Mouse (Mus musculus) forebrain, embryonic 13.5 days (tissue): ENCODE results near the gene Trio. TPM values are rescaled to one million over a fixed set of nuclear protein-coding genes. Genes with fewer than 3 reads are reported as not detected.

ENCODE experiments used
- ATAC-seq: fragments of 200-750 bp; cut with Nextera tagmentation; 2 replicates; pipeline ENCODE4 v1.8.0; 2017
- H3K27ac ChIP-seq: fragments of 300-500 bp; sonication (generic); 2 replicates; pipeline ENCODE4 v1.5.1; 2015; ENCODE audit warnings: inconsistent platforms, mild to moderate bottlenecking, moderate library complexity
- H3K27me3 ChIP-seq: fragments of 300-500 bp; sonication (generic); 2 replicates; pipeline ENCODE4 v1.6.1; 2015; ENCODE audit warnings: mild to moderate bottlenecking, inconsistent platforms
- H3K36me3 ChIP-seq: fragments of 300-500 bp; sonication (generic); 2 replicates; pipeline ENCODE4 v1.6.1; 2015; ENCODE audit warnings: mild to moderate bottlenecking, inconsistent platforms; ENCODE audit not compliant: poor library complexity, severe bottlenecking
- H3K4me1 ChIP-seq: fragments of 300-500 bp; sonication (generic); 2 replicates; pipeline ENCODE4 v1.6.1; 2015; ENCODE audit warnings: inconsistent platforms
- H3K4me2 ChIP-seq: fragments of 300-500 bp; sonication (generic); 2 replicates; pipeline ENCODE4 v1.6.1; 2015; ENCODE audit warnings: inconsistent platforms, mild to moderate bottlenecking, moderate library complexity
- H3K4me3 ChIP-seq: fragments of 300-500 bp; sonication (generic); 2 replicates; pipeline ENCODE4 v1.5.1; 2015; ENCODE audit warnings: mild to moderate bottlenecking, inconsistent platforms
- H3K9ac ChIP-seq: fragments of 300-500 bp; sonication (generic); 2 replicates; pipeline ENCODE4 v1.6.1; 2015; ENCODE audit warnings: mild to moderate bottlenecking, inconsistent platforms
- H3K9me3 ChIP-seq: fragments of 300-500 bp; sonication (generic); replicated peaks from 2 replicates; pipeline ENCODE4 v1.6.1; 2016; ENCODE audit warnings: inconsistent platforms
- WGBS: fragments of 180-500 bp; shearing (Covaris S2); methylation state at CpG from one replicate; pipeline ENCODE4 v1.1.7; 2015; 5-methylcytosine and 5-hydroxymethylcytosine counted together
- polyA plus RNA-seq: library from polyadenylated mRNA; unstranded; fragments of >200 nt; fragmentation: Nextera tagmentation; extraction: Ambion mirVana; gene quantifications from 2 replicates; pipeline ENCODE4 v1.2.1, GENCODE M21; 2015

Gene Trio
- polyA plus RNA-seq, 1 experiment from 2014 or later, result 36.0 TPM

DNA sequence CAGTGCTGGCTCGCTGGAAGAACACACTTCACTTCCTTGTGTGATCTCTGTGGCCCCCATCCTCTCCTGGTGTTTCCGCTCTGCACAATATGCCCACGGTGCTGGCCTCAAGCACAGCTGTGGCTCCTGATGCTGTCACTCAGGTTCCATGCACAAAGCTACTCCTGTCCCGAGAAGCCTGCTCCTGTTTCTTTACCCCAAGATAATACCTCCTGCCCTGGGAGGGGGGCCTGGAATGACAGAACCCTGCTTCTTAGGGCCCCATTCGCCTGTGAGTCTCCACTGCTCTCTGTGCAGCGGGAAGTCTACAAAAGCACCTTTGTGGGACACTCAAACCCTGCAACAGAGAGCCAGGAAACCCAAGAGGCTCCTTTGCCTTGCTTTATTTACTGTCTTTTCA lies 232.4 kb downstream of the Trio start:
- Histone ChIP-seq H3K27ac (peak overlapping the region; percentile 37), H3K36me3 (peaks cover 7% of the 10 kb centered on the region; the same call in 1 of the 2 replicates), H3K9ac (no peak overlapping the region), H3K27me3 (no peaks in the 10 kb centered on the region), H3K9me3 (no peaks in the 10 kb centered on the region), H3K4me1 (peaks cover 74% of the 10 kb centered on the region), H3K4me3 (no peak overlapping the region), H3K4me2 (no peak overlapping the region)
- WGBS, result 24% methylated on average over 6 of the region's 6 CpGs
- no peak for ATAC-seq

DNA sequence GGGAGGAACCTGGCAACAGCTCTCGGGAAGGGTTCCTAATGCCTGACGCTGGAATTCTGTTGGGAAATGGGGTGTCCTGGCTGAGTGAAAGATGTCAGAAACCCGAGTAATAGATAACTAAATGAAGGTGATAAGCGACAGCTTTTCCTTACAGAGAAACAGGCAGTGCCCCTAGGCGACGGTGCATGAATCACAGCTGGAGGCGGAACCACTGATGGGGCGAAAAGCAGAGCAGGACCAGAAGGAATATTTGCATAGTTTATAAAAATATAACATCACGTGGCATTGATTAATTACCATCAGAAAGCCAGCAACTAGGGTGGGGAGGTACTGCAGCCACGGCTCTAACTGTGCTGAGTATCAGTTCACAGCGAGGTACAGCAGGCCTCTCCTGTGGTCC lies 233.2 kb downstream of the Trio start:
- ATAC-seq, result no peak
- H3K4me3 ChIP-seq, result no peak overlapping the region
- no peaks in the 10 kb centered on the region for H3K9me3 ChIP-seq
- no peak overlapping the region for H3K9ac ChIP-seq
- no peak overlapping the region for H3K4me2 ChIP-seq
- H3K27ac ChIP-seq, result no peak overlapping the region
- 68% methylated on average over 11 of the region's 11 CpGs for WGBS
- peaks cover 74% of the 10 kb centered on the region for H3K4me1 ChIP-seq
- H3K27me3 ChIP-seq, result no peaks in the 10 kb centered on the region
- H3K36me3 ChIP-seq, result 0 out of 2 replicates have a peak, but pooled peaks cover 7% of the 10 kb centered on the region

DNA sequence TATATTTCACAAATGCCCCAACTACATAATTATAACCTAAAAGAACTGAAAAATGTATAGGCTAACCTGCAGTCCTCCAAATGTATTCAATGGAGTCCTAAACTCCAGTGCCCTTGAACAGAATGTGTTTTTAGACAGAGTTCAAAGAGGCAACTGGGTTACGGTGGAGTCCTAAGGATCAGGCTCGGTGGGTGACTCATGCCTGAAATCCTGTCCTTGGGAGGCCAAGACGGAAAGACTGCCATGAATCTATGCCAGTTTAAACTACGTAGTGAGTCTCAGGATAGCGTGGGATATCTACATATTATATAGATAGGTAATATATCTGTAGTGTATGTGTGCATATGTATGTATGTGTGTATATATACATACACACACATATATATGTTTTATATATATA lies 234.5 kb downstream of the Trio start:
- H3K36me3 ChIP-seq, result 0 out of 2 replicates have a peak, but pooled peaks cover 5% of the 10 kb centered on the region
- H3K4me2 ChIP-seq, result no peak overlapping the region
- 93% methylated on average over 5 of the region's 5 CpGs for WGBS
- no peak overlapping the region for H3K4me3 ChIP-seq
- no peaks in the 10 kb centered on the region for H3K27me3 ChIP-seq
- no peak for ATAC-seq
- no peaks in the 10 kb centered on the region for H3K9me3 ChIP-seq
- no peak overlapping the region for H3K9ac ChIP-seq
- H3K4me1 ChIP-seq, result peaks cover 74% of the 10 kb centered on the region
- H3K27ac ChIP-seq, result no peak overlapping the region

DNA sequence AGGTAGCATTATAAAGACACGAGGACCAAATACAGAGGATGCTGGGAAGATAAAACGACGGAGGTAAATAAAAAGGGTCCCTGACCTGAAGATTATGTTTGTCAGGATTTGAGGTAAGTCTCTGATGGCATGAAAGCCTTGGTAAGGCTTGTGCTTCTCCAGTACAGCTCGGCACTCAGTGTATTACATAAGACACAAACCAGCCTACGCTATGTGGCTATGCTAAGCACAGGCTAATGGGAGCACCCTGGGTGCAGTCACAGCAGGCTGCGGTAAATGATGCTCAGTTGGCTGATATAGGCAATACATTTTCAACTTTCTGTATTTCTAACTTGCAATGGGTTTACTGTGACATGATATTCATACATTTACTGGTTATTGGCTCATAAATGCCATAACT lies 234.9 kb downstream of the Trio start:
- Histone ChIP-seq H3K27ac (no peak overlapping the region), H3K9ac (no peak overlapping the region), H3K36me3 (0 out of 2 replicates have a peak, but pooled peaks cover under 1% of the 10 kb centered on the region), H3K4me3 (no peak overlapping the region), H3K27me3 (no peaks in the 10 kb centered on the region), H3K4me2 (no peak overlapping the region), H3K4me1 (peaks cover 77% of the 10 kb centered on the region), H3K9me3 (no peaks in the 10 kb centered on the region)
- WGBS, result 88% methylated on average over 6 of the region's 6 CpGs
- no peak for ATAC-seq

DNA sequence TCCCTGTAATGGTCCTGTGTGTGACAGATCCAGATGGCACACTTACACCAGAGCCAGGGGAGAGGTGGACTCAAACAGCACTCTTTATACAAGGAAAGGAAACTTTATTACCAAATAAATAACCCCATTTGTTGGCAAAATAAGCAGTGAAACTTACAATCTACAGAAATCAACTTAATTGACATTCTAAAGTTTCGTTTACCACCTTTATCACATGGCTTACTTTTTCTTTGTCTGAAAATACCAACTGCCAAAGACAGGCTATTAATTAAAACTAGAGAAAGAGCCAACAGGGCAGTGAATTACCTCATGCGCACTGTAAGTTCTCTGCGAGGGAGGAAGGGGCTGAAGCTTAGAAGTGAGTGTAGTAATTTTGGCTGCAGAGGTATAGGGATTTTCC lies 236.3 kb downstream of the Trio start:
- Histone ChIP-seq H3K4me1 (peaks cover 91% of the 10 kb centered on the region), H3K27me3 (no peaks in the 10 kb centered on the region), H3K9me3 (no peaks in the 10 kb centered on the region), H3K4me3 (no peak overlapping the region), H3K36me3 (no peaks in the 10 kb centered on the region), H3K4me2 (no peak overlapping the region), H3K27ac (peak overlapping the region; percentile 87), H3K9ac (no peak overlapping the region)
- ATAC-seq, result no peak
- WGBS, result 30% methylated on average over 3 of the region's 3 CpGs

DNA sequence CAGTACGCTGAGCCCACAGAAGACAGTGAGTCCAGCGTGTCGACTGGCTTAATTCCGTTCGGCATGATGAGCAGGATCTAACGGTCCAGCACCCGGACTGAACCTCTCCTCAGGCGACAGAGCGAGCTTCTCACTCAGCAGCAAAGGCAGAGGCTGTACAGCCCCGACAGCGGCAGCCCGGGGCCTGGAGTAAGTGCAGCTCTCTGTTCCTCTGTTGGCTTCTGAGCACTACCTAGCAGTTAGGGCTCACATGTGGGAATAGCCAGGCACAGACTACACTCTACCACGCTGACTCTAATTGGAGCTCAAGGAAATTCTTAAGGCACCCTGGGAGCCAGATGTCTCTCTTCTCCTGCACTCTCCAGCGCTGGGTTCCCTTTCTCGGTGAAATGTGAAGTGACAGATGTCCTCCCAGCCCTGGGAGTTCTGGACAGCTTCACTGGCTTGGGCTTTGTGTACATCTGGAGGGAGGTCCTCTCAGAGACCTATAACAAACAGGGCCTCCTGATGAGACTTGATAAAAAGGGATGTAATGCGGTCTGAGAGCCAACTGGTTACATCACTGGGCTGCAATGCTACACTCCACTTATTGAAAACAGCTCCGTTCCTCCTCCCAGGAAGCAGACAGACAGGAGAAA lies 237.4 kb downstream of the Trio start:
- WGBS, result 11% methylated on average over 17 of the region's 17 CpGs
- Histone ChIP-seq H3K4me2 (peak overlapping the region; percentile 47), H3K9me3 (no peaks in the 10 kb centered on the region), H3K36me3 (no peaks in the 10 kb centered on the region), H3K9ac (peak overlapping the region; percentile 60), H3K27ac (peak overlapping the region; percentile 87), H3K4me1 (peaks cover 92% of the 10 kb centered on the region), H3K4me3 (peak overlapping the region; percentile 27), H3K27me3 (no peaks in the 10 kb centered on the region)
- ATAC-seq, result peak; percentile 54

DNA sequence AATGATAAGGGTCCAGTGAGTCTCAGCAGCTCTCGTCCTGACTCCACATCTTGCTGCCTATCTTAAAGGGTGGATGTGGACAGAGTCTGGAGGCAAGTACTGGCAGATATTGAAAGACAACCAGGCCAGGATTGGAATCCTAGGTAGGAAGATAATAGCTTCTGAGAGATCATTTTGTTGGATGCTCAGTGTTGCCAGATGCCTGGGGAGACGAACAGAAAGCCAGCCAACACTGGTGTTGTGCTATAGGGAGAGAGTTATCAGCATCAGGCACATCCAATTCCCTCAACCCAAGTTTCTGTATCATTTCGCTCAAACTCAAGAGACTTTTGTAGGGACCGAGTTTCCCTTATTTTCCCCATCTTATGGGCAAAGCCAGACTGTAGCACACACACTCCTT lies 238.5 kb downstream of the Trio start:
- Histone ChIP-seq H3K9ac (no peak overlapping the region), H3K36me3 (no peaks in the 10 kb centered on the region), H3K27ac (peak overlapping the region; percentile 87), H3K4me2 (peak overlapping the region; percentile 47), H3K27me3 (no peaks in the 10 kb centered on the region), H3K9me3 (no peaks in the 10 kb centered on the region), H3K4me3 (peak overlapping the region; percentile 27), H3K4me1 (peaks cover 92% of the 10 kb centered on the region)
- WGBS, result 76% methylated on average over 4 of the region's 4 CpGs
- no peak for ATAC-seq

DNA sequence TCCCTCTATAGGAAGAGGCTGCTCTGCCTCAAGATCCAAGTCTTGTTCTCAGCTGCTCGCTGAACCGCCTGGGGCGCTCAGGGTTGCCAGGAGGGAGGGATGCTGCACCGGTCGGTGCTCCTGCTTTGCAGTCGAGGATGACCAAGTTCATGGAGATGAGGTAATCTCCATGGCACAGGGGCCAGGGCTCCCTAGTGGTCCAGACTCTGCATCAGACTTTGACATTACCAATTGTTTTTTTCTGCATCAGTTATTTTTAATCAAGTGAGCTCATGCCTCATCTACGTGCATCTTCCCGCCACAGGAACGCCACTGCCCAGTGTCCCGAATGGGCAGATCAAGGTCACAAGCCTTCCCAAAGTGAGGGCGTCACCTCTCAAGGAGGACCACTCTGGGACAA lies 239.2 kb downstream of the Trio start:
- WGBS, result 40% methylated on average over 11 of the region's 11 CpGs
- 0 out of 2 replicates have a peak overlapping the region, but pooled peaks have one; percentile 27 for H3K4me3 ChIP-seq
- no peak overlapping the region for H3K27ac ChIP-seq
- no peaks in the 10 kb centered on the region for H3K27me3 ChIP-seq
- H3K9me3 ChIP-seq, result no peaks in the 10 kb centered on the region
- peaks cover 92% of the 10 kb centered on the region for H3K4me1 ChIP-seq
- no peaks in the 10 kb centered on the region for H3K36me3 ChIP-seq
- no peak for ATAC-seq
- peak overlapping the region; percentile 47 for H3K4me2 ChIP-seq
- no peak overlapping the region for H3K9ac ChIP-seq

DNA sequence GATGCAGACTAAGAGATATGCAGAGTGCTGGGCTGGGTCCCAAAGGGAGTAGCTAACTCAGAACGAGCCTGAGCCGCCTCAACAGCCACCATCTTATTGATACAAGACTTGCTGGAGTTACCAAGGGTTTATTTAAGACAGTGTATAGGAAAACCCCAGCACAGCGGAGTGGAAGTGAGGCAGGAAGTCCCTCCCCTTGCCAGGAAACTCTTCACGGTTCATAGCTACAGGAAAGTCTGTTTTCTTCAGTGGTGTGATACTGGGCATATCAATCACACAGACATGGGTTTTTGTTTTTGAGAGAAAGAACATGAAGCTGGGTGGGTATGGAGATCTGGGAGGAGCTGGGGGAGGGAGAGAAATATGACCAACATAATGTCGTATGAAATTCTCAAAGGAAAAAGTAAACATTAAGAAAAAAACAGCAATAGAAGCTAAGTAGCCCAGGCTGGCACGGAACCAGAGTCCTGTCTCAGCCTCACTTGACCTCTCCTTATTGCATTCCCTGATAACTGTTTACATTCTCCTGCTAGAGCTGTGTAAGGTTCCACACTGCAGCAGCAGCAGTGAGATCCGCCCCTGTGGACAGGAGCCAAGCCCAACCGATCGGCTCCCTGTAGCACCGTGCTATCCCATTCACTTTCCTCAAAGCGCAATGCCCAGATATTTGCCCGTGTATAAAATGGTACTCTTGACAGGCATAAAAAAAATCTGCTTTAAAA lies 240.2 kb downstream of the Trio start:
- H3K9ac ChIP-seq, result no peak overlapping the region
- H3K27ac ChIP-seq, result peak overlapping the region; percentile 90
- H3K4me1 ChIP-seq, result peaks cover 97% of the 10 kb centered on the region
- 57% methylated on average over 12 of the region's 12 CpGs for WGBS
- peak overlapping the region; percentile 22 for H3K4me2 ChIP-seq
- no peaks in the 10 kb centered on the region for H3K36me3 ChIP-seq
- no peaks in the 10 kb centered on the region for H3K27me3 ChIP-seq
- no peak overlapping the region for H3K4me3 ChIP-seq
- ATAC-seq, result 0 out of 2 replicates have a peak, but pooled peaks have one; percentile 23
- H3K9me3 ChIP-seq, result no peaks in the 10 kb centered on the region

DNA sequence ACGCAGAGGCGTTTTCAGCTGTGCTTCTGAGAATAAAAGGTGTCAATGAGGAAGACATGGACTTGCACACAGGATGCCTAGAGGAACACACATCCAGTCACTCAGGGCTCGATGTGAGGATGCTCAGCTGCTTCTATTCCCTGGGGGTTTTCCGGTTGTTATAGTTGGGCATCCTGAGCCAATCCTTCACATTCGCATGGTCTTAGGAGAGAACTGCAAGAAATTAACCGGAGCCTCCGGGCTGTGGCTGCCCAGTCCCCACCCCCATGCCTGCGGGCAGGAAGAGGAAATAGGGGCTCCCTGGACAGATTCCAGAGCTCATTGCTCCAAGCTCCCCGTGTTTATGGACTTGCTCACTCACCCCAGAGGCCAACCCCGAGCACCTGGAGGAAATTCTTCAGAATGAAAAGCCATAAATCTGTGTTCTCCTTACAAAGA lies 241.5 kb downstream of the Trio start:
- H3K27ac ChIP-seq, result peak overlapping the region; percentile 90
- ATAC-seq, result no peak
- H3K4me2 ChIP-seq, result peak overlapping the region; percentile 42
- H3K9me3 ChIP-seq, result no peaks in the 10 kb centered on the region
- peak overlapping the region; percentile 54; the same call in 1 of the 2 replicates for H3K9ac ChIP-seq
- 19% methylated on average over 10 of the region's 10 CpGs for WGBS
- no peaks in the 10 kb centered on the region for H3K36me3 ChIP-seq
- no peak overlapping the region for H3K4me3 ChIP-seq
- H3K27me3 ChIP-seq, result no peaks in the 10 kb centered on the region
- H3K4me1 ChIP-seq, result peaks cover 97% of the 10 kb centered on the region

DNA sequence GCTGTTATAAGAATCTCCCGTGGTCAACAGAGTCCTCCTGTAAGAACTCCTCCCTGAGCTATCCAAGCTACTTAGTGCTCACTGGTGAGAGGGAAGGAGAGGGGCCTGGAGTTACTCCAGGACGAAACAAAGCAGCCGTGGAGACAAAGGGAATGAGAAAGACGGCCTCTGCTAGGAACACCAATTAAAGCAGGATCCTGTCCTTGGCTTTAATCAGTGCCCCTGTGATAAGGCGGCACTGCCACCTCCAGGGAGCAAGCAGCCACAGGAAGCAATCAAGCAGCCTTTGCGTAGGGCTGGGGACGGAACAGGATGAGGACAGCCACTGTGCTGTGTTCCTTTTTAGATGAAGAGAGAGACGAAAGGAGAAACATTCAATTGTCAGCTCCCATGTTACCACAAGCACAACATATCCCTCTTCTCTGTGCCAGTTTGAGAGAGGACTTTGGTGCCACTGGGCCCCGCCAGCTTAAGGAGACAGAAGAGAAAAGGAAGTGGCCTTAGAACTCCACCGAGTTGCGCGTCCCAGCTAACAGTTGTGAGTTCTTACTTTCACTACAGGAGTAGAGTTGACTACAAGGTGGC lies 242.0 kb downstream of the Trio start:
- H3K4me2 ChIP-seq, result peak overlapping the region; percentile 42
- ATAC-seq, result peak; percentile 44
- H3K9ac ChIP-seq, result peak overlapping the region; percentile 54
- H3K27ac ChIP-seq, result peak overlapping the region; percentile 90
- no peaks in the 10 kb centered on the region for H3K36me3 ChIP-seq
- peaks cover 97% of the 10 kb centered on the region for H3K4me1 ChIP-seq
- no peaks in the 10 kb centered on the region for H3K9me3 ChIP-seq
- WGBS, result 14% methylated on average over 12 of the region's 12 CpGs
- H3K27me3 ChIP-seq, result no peaks in the 10 kb centered on the region
- H3K4me3 ChIP-seq, result no peak overlapping the region

DNA sequence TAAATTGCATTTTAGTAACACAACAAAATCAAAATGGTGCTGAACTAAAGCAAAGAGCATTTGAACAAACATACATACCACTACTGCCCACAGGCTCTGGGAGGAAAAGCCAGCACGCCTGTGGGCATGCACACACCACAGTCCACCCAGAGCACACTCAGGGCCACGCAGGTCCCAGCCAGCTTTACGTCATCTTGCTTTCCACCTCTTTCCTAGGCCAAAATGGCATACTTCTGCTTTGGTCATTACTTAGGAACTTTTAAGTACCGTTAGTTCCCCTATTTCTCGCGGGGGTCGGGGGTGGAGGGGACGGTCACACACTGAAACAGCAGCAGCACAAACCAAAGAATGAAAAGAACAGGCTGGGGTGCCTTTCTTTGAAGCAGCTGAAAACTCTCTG lies 242.6 kb downstream of the Trio start:
- peak overlapping the region; percentile 54 for H3K9ac ChIP-seq
- WGBS, result 8% methylated on average over 8 of the region's 8 CpGs
- no peak for ATAC-seq

More for the DNA sequence above, 242.6 kb downstream of the Trio start:
- peaks cover 97% of the 10 kb centered on the region for H3K4me1 ChIP-seq
- H3K36me3 ChIP-seq, result no peaks in the 10 kb centered on the region
- H3K27ac ChIP-seq, result peak overlapping the region; percentile 90
- peak overlapping the region; percentile 42 for H3K4me2 ChIP-seq
- H3K27me3 ChIP-seq, result no peaks in the 10 kb centered on the region
- H3K9me3 ChIP-seq, result no peaks in the 10 kb centered on the region
- H3K4me3 ChIP-seq, result no peak overlapping the region
